Mouse (Mus musculus): Measurements from ENCODE around the gene Rhov. TPM values are rescaled to one million over a fixed set of nuclear protein-coding genes. Genes with fewer than 3 reads are reported as not detected.

Rhov gene
- total RNA-seq, 1 experiment: 1.9 TPM

GRCm38 (mm10) chr2:119289014-119289416 lies 17.9 kb upstream of the Rhov start:
- Histone ChIP-seq H3K36me3 (ENCODE audit: control insufficient read depth, insufficient read depth, low read length, poor library complexity, severe bottlenecking) (peaks cover 10% of the 10 kb centered on the region; the same call in 1 of the 2 replicates), H3K4me1 (ENCODE audit: control insufficient read depth in 2 of 2, insufficient read depth in 2 of 2, low read length in 2 of 2, poor library complexity in 1 of 2) (peaks cover 0 to 15% of the 10 kb centered on the region in 2 experiments; a peak in 1 of 4 replicates), H3K9me3 (ENCODE audit: control insufficient read depth, insufficient read depth, low read depth, low read length) (no peaks in the 10 kb centered on the region), H3K27ac (ENCODE audit: insufficient read depth, low read depth, low read length, poor library complexity, severe bottlenecking) (peak overlapping the region; percentile 14), H3K4me3 (ENCODE audit: insufficient read depth in 1 of 2, low read depth in 1 of 2, low read length in 2 of 2, poor library complexity in 1 of 2, severe bottlenecking in 1 of 2) (peak overlapping the region; percentile 82 to 92), H3K9ac (ENCODE audit: insufficient read depth, low read depth, low read length, poor library complexity, severe bottlenecking) (peak overlapping the region; percentile 92)
- no peak for DNase-seq (ENCODE audit: low read depth, low spot score)
- in situ Hi-C loops (cut with MboI; ENCODE audit: low sequenced_read_pairs in 2 of 2, unreplicated experiment in 2 of 2): no loop called here
- no peak for TF ChIP-seq CHD2 (IDR thresholded peaks at IDR 0.05; ENCODE audit: low read depth, low read length)
- TF ChIP-seq ZNF384 (IDR thresholded peaks at IDR 0.05; ENCODE audit: low read depth, low read length): no peak
- TF ChIP-seq MAFK (IDR thresholded peaks at IDR 0.05; ENCODE audit: insufficient read depth, low read depth, low read length): no peak
- TF ChIP-seq ZC3H11A (IDR thresholded peaks at IDR 0.05; ENCODE audit: borderline replicate concordance, low read depth, low read length): no peak
- TF ChIP-seq HCFC1 (IDR thresholded peaks at IDR 0.05; ENCODE audit: borderline replicate concordance, insufficient read depth, low read length): no peak

DNA sequence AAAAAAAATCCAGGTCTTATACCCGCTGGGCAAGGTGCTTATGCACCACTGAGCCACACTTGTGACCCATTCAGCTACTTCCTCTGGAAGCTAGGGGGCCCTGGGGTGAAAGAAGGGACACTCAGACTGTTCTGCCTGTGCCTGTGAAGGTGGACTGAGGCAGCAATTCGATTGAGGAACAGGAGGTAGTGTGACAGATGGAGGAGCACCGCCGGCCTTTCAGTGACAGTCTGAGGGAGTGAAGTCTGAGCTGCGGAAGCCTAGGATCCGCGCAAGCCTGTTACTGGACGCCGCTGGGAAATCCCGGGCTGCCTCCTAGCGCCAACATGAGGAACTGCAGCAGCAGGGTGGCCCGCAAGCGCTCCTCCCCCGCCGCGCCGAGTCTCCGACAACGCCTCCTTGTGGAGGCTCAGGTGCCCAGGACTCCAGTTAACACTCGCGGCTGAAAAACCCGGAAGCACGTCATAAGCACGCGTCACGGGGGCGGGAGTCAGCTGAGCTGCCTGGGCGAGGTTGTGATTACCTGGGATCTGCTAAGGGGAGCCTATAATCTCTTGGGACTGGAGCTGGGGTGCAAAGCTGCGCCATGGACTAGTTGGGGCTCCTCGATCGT lies 17.3 kb upstream of the Rhov start, which contains the start of gene Vps18:
Gene Vps18 (plus strand): TSS at position 471 of the 613 bp plus-strand sequence.
- Histone ChIP-seq H3K27ac (ENCODE audit: insufficient read depth, low read depth, low read length, poor library complexity, severe bottlenecking) (peak within 1 kb of the TSS; percentile 14), H3K36me3 (ENCODE audit: control insufficient read depth, insufficient read depth, low read length, poor library complexity, severe bottlenecking) (peaks cover 5% of the 10 kb centered on the region; the same call in 1 of the 2 replicates), H3K4me1 (ENCODE audit: control insufficient read depth in 2 of 2, insufficient read depth in 2 of 2, low read length in 2 of 2, poor library complexity in 1 of 2) (peaks cover 0 to 12% of the 10 kb centered on the region in 2 experiments; a peak in 1 of 4 replicates), H3K9me3 (ENCODE audit: control insufficient read depth, insufficient read depth, low read depth, low read length) (no peaks in the 10 kb centered on the region), H3K4me3 (ENCODE audit: insufficient read depth in 1 of 2, low read depth in 1 of 2, low read length in 2 of 2, poor library complexity in 1 of 2, severe bottlenecking in 1 of 2) (peak within 1 kb of the TSS; percentile 82 to 92), H3K9ac (ENCODE audit: insufficient read depth, low read depth, low read length, poor library complexity, severe bottlenecking) (peak within 1 kb of the TSS; percentile 92)
- in situ Hi-C loops (cut with MboI; ENCODE audit: low sequenced_read_pairs in 2 of 2, unreplicated experiment in 2 of 2): no loop called here
- TF ChIP-seq ZNF384 (IDR thresholded peaks at IDR 0.05; ENCODE audit: low read depth, low read length) (peak; percentile 29; the same call in 1 of the 2 replicates), ZC3H11A (IDR thresholded peaks at IDR 0.05; ENCODE audit: borderline replicate concordance, low read depth, low read length) (peak; percentile 54), CHD2 (IDR thresholded peaks at IDR 0.05; ENCODE audit: low read depth, low read length) (no peak), HCFC1 (IDR thresholded peaks at IDR 0.05; ENCODE audit: borderline replicate concordance, insufficient read depth, low read length) (peak; percentile 84)
- DNase-seq (ENCODE audit: low read depth, low spot score): peak; percentile 97

- no peak for DNase-seq (ENCODE audit: low read depth, low spot score)
- TF ChIP-seq ZC3H11A (IDR thresholded peaks at IDR 0.05; ENCODE audit: borderline replicate concordance, low read depth, low read length): no peak
- TF ChIP-seq ZNF384 (IDR thresholded peaks at IDR 0.05; ENCODE audit: low read depth, low read length): no peak
- TF ChIP-seq HCFC1 (IDR thresholded peaks at IDR 0.05; ENCODE audit: borderline replicate concordance, insufficient read depth, low read length): no peak
- TF ChIP-seq MAFK (IDR thresholded peaks at IDR 0.05; ENCODE audit: insufficient read depth, low read depth, low read length): no peak
- Histone ChIP-seq H3K36me3 (ENCODE audit: control insufficient read depth, insufficient read depth, low read length, poor library complexity, severe bottlenecking) (peaks cover 2% of the 10 kb centered on the region; the same call in 1 of the 2 replicates), H3K27ac (ENCODE audit: insufficient read depth, low read depth, low read length, poor library complexity, severe bottlenecking) (no peak overlapping the region), H3K4me1 (ENCODE audit: control insufficient read depth in 2 of 2, insufficient read depth in 2 of 2, low read length in 2 of 2, poor library complexity in 1 of 2) (peaks cover 0 to 10% of the 10 kb centered on the region in 2 experiments; a peak in 1 of 4 replicates), H3K4me3 (ENCODE audit: insufficient read depth in 1 of 2, low read depth in 1 of 2, low read length in 2 of 2, poor library complexity in 1 of 2, severe bottlenecking in 1 of 2) (no peak overlapping the region), H3K9ac (ENCODE audit: insufficient read depth, low read depth, low read length, poor library complexity, severe bottlenecking) (no peak overlapping the region), H3K9me3 (ENCODE audit: control insufficient read depth, insufficient read depth, low read depth, low read length) (no peaks in the 10 kb centered on the region)
- in situ Hi-C loops (cut with MboI; ENCODE audit: low sequenced_read_pairs in 2 of 2, unreplicated experiment in 2 of 2): no loop called here
These were observed 16.3 kb upstream of the Rhov start for GRCm38 (mm10) chr2:119287372-119287771.

- DNase-seq (ENCODE audit: low read depth, low spot score): no peak
- TF ChIP-seq MAFK (IDR thresholded peaks at IDR 0.05; ENCODE audit: insufficient read depth, low read depth, low read length) (no peak), ZC3H11A (IDR thresholded peaks at IDR 0.05; ENCODE audit: borderline replicate concordance, low read depth, low read length) (no peak), ZNF384 (IDR thresholded peaks at IDR 0.05; ENCODE audit: low read depth, low read length) (no peak), HCFC1 (IDR thresholded peaks at IDR 0.05; ENCODE audit: borderline replicate concordance, insufficient read depth, low read length) (no peak), CHD2 (IDR thresholded peaks at IDR 0.05; ENCODE audit: low read depth, low read length) (no peak)
- in situ Hi-C loops (cut with MboI; ENCODE audit: low sequenced_read_pairs in 2 of 2, unreplicated experiment in 2 of 2): no loop called here
- no peak overlapping the region for H3K4me3 ChIP-seq (ENCODE audit: insufficient read depth in 1 of 2, low read depth in 1 of 2, low read length in 2 of 2, poor library complexity in 1 of 2, severe bottlenecking in 1 of 2)
- no peaks in the 10 kb centered on the region for H3K9me3 ChIP-seq (ENCODE audit: control insufficient read depth, insufficient read depth, low read depth, low read length)
- no peaks in the 10 kb centered on the region for H3K36me3 ChIP-seq (ENCODE audit: control insufficient read depth, insufficient read depth, low read length, poor library complexity, severe bottlenecking)
- H3K27ac ChIP-seq (ENCODE audit: insufficient read depth, low read depth, low read length, poor library complexity, severe bottlenecking): no peak overlapping the region
- no peak overlapping the region for H3K9ac ChIP-seq (ENCODE audit: insufficient read depth, low read depth, low read length, poor library complexity, severe bottlenecking)
- peaks cover 0 to 8% of the 10 kb centered on the region in 2 experiments; a peak in 1 of 4 replicates for H3K4me1 ChIP-seq (ENCODE audit: control insufficient read depth in 2 of 2, insufficient read depth in 2 of 2, low read length in 2 of 2, poor library complexity in 1 of 2)
These were observed 11.0 kb upstream of the Rhov start for GRCm38 (mm10) chr2:119281899-119282565.

Data from ES-E14 (cell line).